Mouse (Mus musculus): ENCODE measurements around the gene Tle4. TPM values are rescaled to one million over a fixed set of nuclear protein-coding genes. Genes with fewer than 3 reads are reported as not detected.

Gene Tle4
- total RNA-seq, 2 experiments from 2014 or later = 36.5 to 46.6 TPM

- no peak for DNase-seq (ENCODE audit: low spot score in 2 of 2)
Measured at GRCm38 (mm10) chr19:14415996-14416395, 181.9 kb downstream of the Tle4 start.

GRCm38 (mm10) chr19:14414957-14415356, 182.9 kb downstream of the Tle4 start:
- no peak for DNase-seq (ENCODE audit: low spot score in 2 of 2)

DNA sequence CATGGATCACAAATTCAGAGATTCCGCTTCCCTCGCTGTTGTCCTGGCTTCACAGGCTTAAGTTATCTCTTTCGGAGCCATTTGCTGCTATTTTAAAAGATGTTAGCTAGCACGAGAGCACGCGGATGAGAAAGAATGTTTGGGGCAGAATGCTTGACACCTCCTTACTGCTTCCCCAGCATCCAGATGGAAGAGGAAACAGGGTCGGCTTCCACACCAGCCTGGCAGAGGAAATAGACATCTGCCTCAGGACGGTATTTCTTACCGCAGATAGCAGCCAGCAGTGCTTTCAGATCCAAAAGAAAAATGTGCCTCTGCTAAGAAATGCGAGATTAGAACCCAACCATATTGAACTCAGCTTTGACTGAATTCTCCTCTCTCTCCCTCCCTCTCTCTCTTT, 191.2 kb downstream of the Tle4 start:
- DNase-seq (ENCODE audit: low spot score in 2 of 2) = peak; percentile 17 to 24
